Mouse (Mus musculus): ENCODE data around the gene Arhgap21.

The Arhgap21 gene

GRCm38 (mm10) chr2:20849346-20849745 is 119.3 kb downstream of the Arhgap21 start:
- in situ Hi-C loops (cut with MboI; ENCODE audit: low pct_unique_long_range_greater_than_20kb in 1 of 2, low sequenced_read_pairs in 2 of 2, unreplicated experiment in 1 of 2) = no loop called here

GRCm38 (mm10) chr2:20831608-20832406 is 136.9 kb downstream of the Arhgap21 start:
- in situ Hi-C loops (cut with MboI; ENCODE audit: low pct_unique_long_range_greater_than_20kb in 1 of 2, low sequenced_read_pairs in 2 of 2, unreplicated experiment in 1 of 2) = no loop called here

GRCm38 (mm10) chr2:20830882-20831281 is 137.8 kb downstream of the Arhgap21 start:
- in situ Hi-C loops (cut with MboI; ENCODE audit: low pct_unique_long_range_greater_than_20kb in 1 of 2, low sequenced_read_pairs in 2 of 2, unreplicated experiment in 1 of 2) = no loop called here

- in situ Hi-C loops (cut with MboI; ENCODE audit: low pct_unique_long_range_greater_than_20kb in 1 of 2, low sequenced_read_pairs in 2 of 2, unreplicated experiment in 1 of 2) = no loop called here
These were observed 142.4 kb downstream of the Arhgap21 start for GRCm38 (mm10) chr2:20826258-20826657.

GRCm38 (mm10) chr2:20818226-20818625 is 150.5 kb downstream of the Arhgap21 start:
- in situ Hi-C loops (cut with MboI; ENCODE audit: low pct_unique_long_range_greater_than_20kb in 1 of 2, low sequenced_read_pairs in 2 of 2, unreplicated experiment in 1 of 2) = no loop called here

GRCm38 (mm10) chr2:20813986-20814385 is 154.7 kb downstream of the Arhgap21 start:
- in situ Hi-C loops (cut with MboI; ENCODE audit: low pct_unique_long_range_greater_than_20kb in 1 of 2, low sequenced_read_pairs in 2 of 2, unreplicated experiment in 1 of 2) = no loop called here

GRCm38 (mm10) chr2:20811506-20811905 is 157.2 kb downstream of the Arhgap21 start:
- in situ Hi-C loops (cut with MboI; ENCODE audit: low pct_unique_long_range_greater_than_20kb in 1 of 2, low sequenced_read_pairs in 2 of 2, unreplicated experiment in 1 of 2) = no loop called here

GRCm38 (mm10) chr2:20801236-20801890 is 167.3 kb downstream of the Arhgap21 start:
- in situ Hi-C loops (cut with MboI; ENCODE audit: low pct_unique_long_range_greater_than_20kb in 1 of 2, low sequenced_read_pairs in 2 of 2, unreplicated experiment in 1 of 2) = no loop called here

Data from mouse embryonic stem cell (cell line).